In the genomic region with DNA sequence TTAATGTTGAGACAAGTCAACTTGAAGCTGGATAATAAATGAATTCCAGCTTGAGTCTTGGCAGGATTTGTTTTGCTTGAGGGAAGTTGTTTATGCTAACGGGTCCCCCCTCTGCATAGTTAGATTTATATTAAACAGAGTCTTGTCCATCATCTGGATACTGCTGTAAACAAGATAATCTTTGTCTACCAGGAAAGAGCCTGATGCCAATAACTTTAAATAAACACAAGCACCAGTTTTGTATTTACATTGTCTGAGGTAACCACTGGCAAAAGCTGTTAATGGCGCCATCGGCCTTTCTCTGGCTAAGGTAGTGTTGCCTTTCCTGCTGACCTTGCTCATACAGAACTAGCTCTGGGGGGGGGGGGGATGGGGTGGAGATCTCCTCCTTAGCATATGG, we compare ENCODE assay signal across 16 mouse cellular contexts.
A peak's percentile ranks its signal among the peaks of the same experiment; 100 is the strongest.
DNase-seq lines count a peak whose midpoint lies in the region; ATAC-seq and TF ChIP-seq lines count a peak whose summit lies in the region.
"Had no signal": no experiment of that assay in that cellular context is flagged by ENCODE, and none has a peak within 500 bp of the region (broad histone marks: within the 10 kb centered on the region; RNA-seq: fewer than 3 reads in every experiment).

No protein-coding gene starts in this region.

- TF ChIP-seq CTCF in intestine, postnatal 0 days (IDR thresholded peaks at IDR 0.05; ENCODE audit: low read depth) = no peak
- no peak for TF ChIP-seq CTCF in MEL (IDR thresholded peaks at IDR 0.05 in 2 of 3, conservative IDR thresholded peaks at IDR 0.05 in 1 of 3; ENCODE audit: control insufficient read depth in 1 of 3, insufficient read depth in 1 of 3, low read depth in 2 of 3, low read length in 3 of 3, poor library complexity in 1 of 3, severe bottlenecking in 1 of 3)
- no peak for TF ChIP-seq CTCF in embryonic fibroblast, embryonic 13.5 days (IDR thresholded peaks at IDR 0.05; ENCODE audit: borderline replicate concordance, insufficient read depth, low read length)
- no peak for TF ChIP-seq CTCF in small intestine, adult 2 months (IDR thresholded peaks at IDR 0.05; ENCODE audit: extremely low read depth, insufficient read length, insufficient replicate concordance, low read depth, low read length)

- H3K4me2 ChIP-seq in intestine, embryonic 14.5 days (ENCODE audit: low read length) = no peak overlapping the region
- no peak overlapping the region for H3K4me2 ChIP-seq in intestine, postnatal 0 days (replicated peaks; ENCODE audit: low read depth)
- H3K4me2 ChIP-seq in heart, embryonic 12.5 days = no peak overlapping the region
- H3K4me2 ChIP-seq: hindbrain, embryonic 14.5 days; limb, embryonic 13.5 days; midbrain, embryonic 15.5 days had no signal

- no peaks in the 10 kb centered on the region for H3K27me3 ChIP-seq in intestine, embryonic 14.5 days (replicated peaks; ENCODE audit: control insufficient read depth, insufficient read depth, low read length)
- no peaks in the 10 kb centered on the region for H3K27me3 ChIP-seq in intestine, postnatal 0 days (replicated peaks; ENCODE audit: control insufficient read depth, insufficient read depth, low read length)
- H3K27me3 ChIP-seq in MEL (ENCODE audit: control insufficient read depth in 1 of 2, insufficient read depth in 2 of 2, low read length in 2 of 2) = no peaks in the 10 kb centered on the region
- no peaks in the 10 kb centered on the region for H3K27me3 ChIP-seq in small intestine, adult 2 months (ENCODE audit: control insufficient read depth, insufficient read depth, low read length)
- H3K27me3 ChIP-seq in heart, embryonic 12.5 days (replicated peaks) = no peaks in the 10 kb centered on the region
- H3K27me3 ChIP-seq: limb, embryonic 13.5 days had no signal

- no peak for TF ChIP-seq RAD21 in MEL (IDR thresholded peaks at IDR 0.05; ENCODE audit: low read depth, low read length)

- no peaks in the 10 kb centered on the region for H3K9me3 ChIP-seq in intestine, embryonic 14.5 days (ENCODE audit: control insufficient read depth, low read length)
- H3K9me3 ChIP-seq in intestine, postnatal 0 days (ENCODE audit: control insufficient read depth) = no peaks in the 10 kb centered on the region
- H3K9me3 ChIP-seq in MEL (replicated peaks; ENCODE audit: insufficient read depth, low read length) = no peaks in the 10 kb centered on the region
- no peaks in the 10 kb centered on the region for H3K9me3 ChIP-seq in heart, embryonic 12.5 days (replicated peaks)
- H3K9me3 ChIP-seq: limb, embryonic 13.5 days; midbrain, embryonic 15.5 days had no signal

- WGBS in intestine, embryonic 14.5 days = 17% methylated on average over 3 of the region's 3 CpGs
- WGBS in intestine, postnatal 0 days = 38% methylated on average over 3 of the region's 3 CpGs
- whole genome bisulfite sequencing in small intestine, adult 2 months = 45% methylated on average over 3 of the region's 3 CpGs
- WGBS in heart, embryonic 12.5 days = 55% methylated on average over 3 of the region's 3 CpGs

- no peaks in the 10 kb centered on the region for H3K36me3 ChIP-seq in intestine, embryonic 14.5 days (ENCODE audit: control insufficient read depth, insufficient read depth, low read length)
- no peaks in the 10 kb centered on the region for H3K36me3 ChIP-seq in intestine, postnatal 0 days (ENCODE audit: control insufficient read depth, insufficient read depth)
- H3K36me3 ChIP-seq in MEL (ENCODE audit: control insufficient read depth in 1 of 2, insufficient read depth in 2 of 2, low read length in 2 of 2) = peaks cover 0 to 22% of the 10 kb centered on the region in 2 experiments; a peak in 2 of 4 replicates
- no peaks in the 10 kb centered on the region for H3K36me3 ChIP-seq in small intestine, adult 2 months (ENCODE audit: control insufficient read depth, insufficient read depth, low read length)
- no peaks in the 10 kb centered on the region for H3K36me3 ChIP-seq in heart, embryonic 12.5 days
- H3K36me3 ChIP-seq: limb, embryonic 13.5 days; midbrain, embryonic 15.5 days had no signal

- H3K79me2 ChIP-seq in MEL (ENCODE audit: control insufficient read depth, insufficient read depth, low read length, poor library complexity) = no peaks in the 10 kb centered on the region

- DNase-seq in intestine, embryonic 14.5 days (ENCODE audit: low spot score) = no peak
- no peak for DNase-seq in MEL (ENCODE audit: low read depth, low spot score)
- no peak for DNase-seq in adrenal gland, postnatal 36 days
- DNase-seq: adrenal gland, adult 8-10 months; B cell, adult 2 months; cerebellum, adult 8-10 months; kidney, adult 8-10 months; right cerebral cortex, adult 18-20 months; thymus, postnatal 36 days had no signal

- no peak for TF ChIP-seq POLR2A in MEL (IDR thresholded peaks at IDR 0.05; ENCODE audit: control insufficient read depth in 1 of 2, insufficient read depth in 1 of 2, low read depth in 1 of 2, low read length in 2 of 2, poor library complexity in 1 of 2)
- no peak for TF ChIP-seq POLR2A in embryonic fibroblast, embryonic 13.5 days (IDR thresholded peaks at IDR 0.05; ENCODE audit: low read depth, low read length)
- no peak for TF ChIP-seq POLR2A in small intestine, adult 2 months (IDR thresholded peaks at IDR 0.05; ENCODE audit: low read depth, low read length)

- ATAC-seq in intestine, embryonic 14.5 days (replicated peaks; ENCODE audit: low FRiP score, low TSS enrichment, low read depth) = no peak
- ATAC-seq in intestine, postnatal 0 days = no peak
- no peak for ATAC-seq in heart, embryonic 12.5 days (ENCODE audit: insufficient number of reproducible peaks, low FRiP score)
- ATAC-seq: midbrain, embryonic 15.5 days had no signal

- no peak overlapping the region for H3K4me3 ChIP-seq in intestine, embryonic 14.5 days (ENCODE audit: low read depth, low read length)
- no peak overlapping the region for H3K4me3 ChIP-seq in intestine, postnatal 0 days (ENCODE audit: low read depth, low read length)
- no peak overlapping the region for H3K4me3 ChIP-seq in MEL (ENCODE audit: control insufficient read depth in 1 of 2, insufficient read depth in 1 of 2, low read depth in 2 of 2, low read length in 2 of 2)
- no peak overlapping the region for H3K4me3 ChIP-seq in embryonic fibroblast, embryonic 13.5 days (ENCODE audit: insufficient read depth, low read length)
- H3K4me3 ChIP-seq in small intestine, adult 2 months (ENCODE audit: low read depth, low read length) = no peak overlapping the region
- H3K4me3 ChIP-seq in heart, embryonic 12.5 days = no peak overlapping the region
- H3K4me3 ChIP-seq: limb, embryonic 13.5 days; midbrain, embryonic 15.5 days had no signal

- no peak for TF ChIP-seq EP300 in MEL (IDR thresholded peaks at IDR 0.05; ENCODE audit: low read depth in 1 of 2, low read length in 2 of 2)

- H3K4me1 ChIP-seq in intestine, embryonic 14.5 days (replicated peaks; ENCODE audit: control insufficient read depth, insufficient read depth, low read length) = peaks cover 44% of the 10 kb centered on the region
- 0 out of 2 replicates have a peak, but pooled peaks cover 5% of the 10 kb centered on the region for H3K4me1 ChIP-seq in intestine, postnatal 0 days (replicated peaks; ENCODE audit: control insufficient read depth, insufficient read depth, low read length)
- H3K4me1 ChIP-seq in MEL (ENCODE audit: control insufficient read depth in 1 of 2, insufficient read depth in 2 of 2, low read length in 2 of 2) = peaks cover 36 to 45% of the 10 kb centered on the region in 2 experiments
- peaks cover 18% of the 10 kb centered on the region for H3K4me1 ChIP-seq in embryonic fibroblast, embryonic 13.5 days (ENCODE audit: control insufficient read depth, insufficient read depth, low read length)
- peaks cover 4% of the 10 kb centered on the region for H3K4me1 ChIP-seq in small intestine, adult 2 months (ENCODE audit: control insufficient read depth, insufficient read depth, insufficient read length, low read length)
- peaks cover 42% of the 10 kb centered on the region for H3K4me1 ChIP-seq in heart, embryonic 12.5 days (replicated peaks)

- no peak overlapping the region for H3K9ac ChIP-seq in intestine, embryonic 14.5 days (ENCODE audit: low read length)
- no peak overlapping the region for H3K9ac ChIP-seq in intestine, postnatal 0 days (ENCODE audit: low read depth, low read length)
- peak overlapping the region; percentile 18; the same call in 1 of the 2 replicates for H3K9ac ChIP-seq in MEL (ENCODE audit: control insufficient read depth, low read depth, low read length, poor library complexity, severe bottlenecking)
- no peak overlapping the region for H3K9ac ChIP-seq in heart, embryonic 12.5 days
- H3K9ac ChIP-seq: hindbrain, embryonic 14.5 days; limb, embryonic 13.5 days; midbrain, embryonic 15.5 days had no signal

- peak overlapping the region; percentile 60 for H3K27ac ChIP-seq in intestine, embryonic 14.5 days (ENCODE audit: low read depth)
- H3K27ac ChIP-seq in intestine, postnatal 0 days (ENCODE audit: low read depth, low read length) = no peak overlapping the region
- H3K27ac ChIP-seq in MEL (ENCODE audit: control insufficient read depth, low read depth, low read length) = peak overlapping the region; percentile 80
- H3K27ac ChIP-seq in embryonic fibroblast, embryonic 13.5 days (ENCODE audit: insufficient read depth, low read length) = peak overlapping the region; percentile 70; the same call in 1 of the 2 replicates
- 0 out of 2 replicates have a peak overlapping the region, but pooled peaks have one; percentile 27 for H3K27ac ChIP-seq in small intestine, adult 2 months (ENCODE audit: insufficient read depth, low read depth, low read length)
- no peak overlapping the region for H3K27ac ChIP-seq in heart, embryonic 12.5 days (ENCODE audit: poor library complexity, severe bottlenecking)
- H3K27ac ChIP-seq: hindbrain, embryonic 14.5 days; midbrain, embryonic 15.5 days had no signal

TF ChIP-seq in MEL, 35 proteins besides CTCF, POLR2A, EP300 and RAD21:
- TF ChIP-seq KAT2A (conservative IDR thresholded peaks at IDR 0.05; ENCODE audit: low read depth, low read length) = 0 out of 2 replicates have a peak, but pooled peaks have one; percentile 1
- no peak for TF ChIP-seq GABPA (IDR thresholded peaks at IDR 0.05; ENCODE audit: low read depth, low read length)
- 0 out of 2 replicates have a peak, but pooled peaks have one; percentile 1 for TF ChIP-seq TCF12 (IDR thresholded peaks at IDR 0.05; ENCODE audit: low read depth, low read length)

Comparison
In these comparisons a context has a peak if more than half of its experiments do, and no peak if none do; other contexts are left out.
1. H3K27ac ChIP-seq: peak in intestine, embryonic 14.5 days (single experiment), MEL (single experiment), embryonic fibroblast, embryonic 13.5 days (single experiment) and small intestine, adult 2 months (single experiment); none in intestine, postnatal 0 days (single experiment) and heart, embryonic 12.5 days (single experiment).